Mouse (Mus musculus) forelimb bud, embryonic 11.5 days (tissue): ENCODE data around the gene Pik3ca.
"Not testable (repeated sequence)": the region's sequence is repeated elsewhere in the genome, so short reads cannot be mapped to it uniquely, and the experiment has no call there.

Source experiments
- DNase-seq: peaks from one replicate; pipeline ENCODE4 v3.0.0-alpha.2; 2012; ENCODE audit warnings: low read depth, low spot score

Pik3ca gene

DNA sequence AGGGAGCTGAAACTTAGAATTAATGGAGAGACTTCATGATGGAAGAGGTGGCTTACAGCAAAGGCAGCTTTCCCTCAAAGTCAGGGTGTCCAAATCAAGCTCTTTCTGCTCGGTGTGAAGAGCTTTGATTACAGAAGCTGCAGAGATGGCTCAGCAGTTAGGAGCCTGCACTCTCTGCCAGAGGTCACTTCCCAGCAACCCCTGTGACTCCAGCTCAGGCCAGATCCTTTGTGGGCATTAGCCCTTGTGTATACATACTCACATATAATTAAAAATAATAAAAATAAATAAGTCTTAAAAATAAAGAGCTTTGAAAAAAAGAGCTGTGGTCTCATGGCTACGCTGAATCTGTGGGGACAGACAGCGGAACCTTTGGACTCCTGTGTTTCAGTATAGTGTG is 4.1 kb downstream of the Pik3ca start:
- no peak for DNase-seq

DNA sequence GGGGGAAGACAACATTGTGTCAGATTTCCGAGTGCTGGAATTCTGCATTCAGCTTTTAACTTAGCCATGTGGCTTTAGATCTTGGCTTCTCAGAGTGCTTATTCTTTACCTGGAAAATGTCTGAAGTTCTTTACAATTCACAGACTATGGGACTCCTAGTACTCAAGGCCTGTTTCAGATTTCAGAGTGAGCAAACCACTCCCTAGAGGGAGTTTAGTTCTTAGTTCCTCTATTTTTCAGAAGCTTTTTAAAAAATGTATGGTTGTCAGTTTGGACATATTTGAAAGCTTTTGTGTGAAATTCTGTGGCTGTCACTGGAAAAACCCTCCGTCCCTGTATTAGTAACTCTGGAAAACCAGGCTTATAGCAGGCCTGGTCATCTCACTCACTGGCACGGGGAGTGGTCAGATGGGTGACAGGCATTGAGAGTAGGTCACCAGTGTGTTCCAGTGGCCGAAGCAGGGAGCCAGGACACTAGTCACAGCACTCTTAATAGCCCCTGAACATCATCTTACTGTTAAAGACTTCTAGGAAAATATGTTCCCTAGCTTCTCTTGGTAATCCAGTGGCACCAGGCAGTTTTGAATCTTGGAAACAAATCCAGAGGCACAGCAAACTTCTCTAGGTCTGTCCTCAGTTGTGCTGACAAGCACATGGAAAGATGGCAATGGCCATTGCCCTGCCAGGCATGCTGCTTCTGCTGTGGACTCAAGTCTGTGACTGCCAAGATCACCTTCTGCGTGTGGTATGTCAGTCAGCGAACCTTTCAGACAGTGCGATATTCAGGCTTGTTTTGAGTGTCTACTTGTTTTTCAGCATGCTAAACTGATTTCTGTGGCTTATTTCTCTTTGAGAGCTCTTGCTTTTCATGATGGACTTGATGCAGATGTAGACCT is 5.8 kb downstream of the Pik3ca start:
- no peak for DNase-seq

DNA sequence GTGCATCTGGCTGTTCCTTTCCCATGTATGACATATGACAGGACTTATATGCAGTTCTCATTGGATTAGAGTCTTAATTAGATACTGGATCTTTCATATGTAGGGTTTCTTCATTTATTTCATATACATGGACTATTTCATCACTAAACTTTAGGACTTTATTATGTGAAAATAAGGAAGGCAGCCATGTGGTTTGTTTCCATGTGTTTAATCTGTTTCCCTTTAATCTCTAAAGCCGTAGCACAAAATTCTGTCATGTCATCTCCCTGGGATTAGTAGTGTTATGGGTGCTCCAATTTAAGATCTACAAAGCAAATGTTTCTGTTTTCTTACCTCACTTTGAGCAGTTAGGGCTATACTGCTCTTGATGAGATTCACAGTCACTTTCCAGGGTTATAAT is 8.2 kb downstream of the Pik3ca start:
- DNase-seq: no peak

DNA sequence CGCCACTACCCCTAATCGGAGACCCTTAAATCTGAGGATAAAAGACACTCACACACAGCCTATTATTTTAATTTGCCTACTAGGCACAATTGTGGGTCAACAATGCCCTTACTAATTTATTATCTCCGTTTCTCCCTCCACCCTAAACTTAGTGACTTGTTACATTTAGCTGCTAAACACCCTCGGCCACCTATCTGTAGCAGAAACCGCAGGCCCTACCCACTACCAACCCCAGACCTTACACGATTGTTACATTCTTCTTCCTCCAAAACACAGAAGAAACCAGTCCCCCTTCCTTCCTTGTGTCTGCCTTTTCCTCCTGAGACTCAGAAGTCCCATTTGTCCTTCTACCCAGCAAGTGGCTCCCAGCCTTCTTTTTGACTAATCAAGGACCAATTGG is 9.3 kb downstream of the Pik3ca start:
- no peak for DNase-seq

DNA sequence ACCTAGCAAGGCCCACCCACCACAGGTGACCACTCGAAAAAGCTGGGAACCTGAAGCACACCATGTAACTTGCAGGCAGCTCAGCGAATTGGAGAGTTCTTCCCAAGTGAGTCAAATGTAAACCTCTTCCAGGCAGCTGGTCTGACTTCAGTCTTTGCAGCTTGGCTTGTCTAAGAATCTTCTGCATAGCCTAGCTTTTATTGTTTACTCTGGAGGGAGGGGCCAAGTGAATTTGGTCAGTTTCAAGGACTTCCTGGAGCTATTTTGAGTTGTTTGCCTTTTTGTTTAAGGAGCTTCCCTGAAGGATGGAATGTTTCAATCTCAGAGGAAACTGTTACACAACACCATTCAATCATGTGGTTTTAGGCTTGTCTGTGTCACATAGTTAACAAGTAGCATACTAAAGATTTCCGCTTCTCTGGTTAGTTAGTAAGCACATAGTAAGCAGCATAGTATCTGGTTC is 11.4 kb downstream of the Pik3ca start:
- DNase-seq: no peak

DNA sequence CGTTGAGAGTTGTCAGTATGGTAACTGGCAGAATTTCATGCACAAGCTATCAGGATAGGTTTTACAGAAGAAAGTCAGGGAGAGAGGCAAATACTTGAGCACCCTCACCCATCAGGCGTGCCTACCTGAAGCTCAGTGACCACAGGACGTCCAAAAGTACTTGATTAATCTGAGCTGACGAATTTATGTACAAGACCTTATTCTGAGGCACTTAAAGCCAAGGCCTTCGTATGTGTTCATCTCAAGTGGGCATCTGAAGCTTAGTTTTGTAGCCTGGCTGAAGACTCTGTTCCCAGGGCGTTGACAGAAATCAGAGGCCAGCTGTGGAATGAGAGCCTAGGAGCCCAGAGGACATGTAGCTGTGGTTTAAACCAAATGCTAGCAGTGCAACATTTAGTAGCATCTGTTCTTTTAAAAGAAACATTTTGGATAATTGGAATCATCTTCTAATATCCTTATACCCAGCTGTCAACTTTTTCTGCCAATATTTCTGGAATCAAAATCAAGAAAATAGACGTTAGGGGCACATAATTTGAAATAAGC is 15.1 kb downstream of the Pik3ca start:
- no peak for DNase-seq

DNA sequence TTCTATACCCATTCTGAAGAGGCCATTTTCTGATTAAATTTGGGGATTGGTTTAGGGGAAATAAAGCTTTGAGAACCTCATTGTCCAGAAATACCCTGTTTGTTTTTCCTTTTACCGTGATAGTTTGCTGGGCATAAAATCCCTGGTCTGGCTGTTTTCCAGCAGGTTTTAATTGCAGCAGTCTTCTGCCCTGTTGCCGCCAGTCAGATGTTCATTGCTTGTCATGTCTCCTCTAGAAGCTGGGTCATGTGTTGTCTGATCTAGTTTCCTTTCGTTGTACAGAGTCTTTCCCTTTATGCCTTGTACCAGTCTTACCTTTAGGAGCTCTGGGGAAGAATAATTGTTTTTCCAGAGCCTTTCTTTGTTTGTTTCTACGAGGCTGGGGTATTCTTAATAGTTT is 16.9 kb downstream of the Pik3ca start:
- no peak for DNase-seq

DNA sequence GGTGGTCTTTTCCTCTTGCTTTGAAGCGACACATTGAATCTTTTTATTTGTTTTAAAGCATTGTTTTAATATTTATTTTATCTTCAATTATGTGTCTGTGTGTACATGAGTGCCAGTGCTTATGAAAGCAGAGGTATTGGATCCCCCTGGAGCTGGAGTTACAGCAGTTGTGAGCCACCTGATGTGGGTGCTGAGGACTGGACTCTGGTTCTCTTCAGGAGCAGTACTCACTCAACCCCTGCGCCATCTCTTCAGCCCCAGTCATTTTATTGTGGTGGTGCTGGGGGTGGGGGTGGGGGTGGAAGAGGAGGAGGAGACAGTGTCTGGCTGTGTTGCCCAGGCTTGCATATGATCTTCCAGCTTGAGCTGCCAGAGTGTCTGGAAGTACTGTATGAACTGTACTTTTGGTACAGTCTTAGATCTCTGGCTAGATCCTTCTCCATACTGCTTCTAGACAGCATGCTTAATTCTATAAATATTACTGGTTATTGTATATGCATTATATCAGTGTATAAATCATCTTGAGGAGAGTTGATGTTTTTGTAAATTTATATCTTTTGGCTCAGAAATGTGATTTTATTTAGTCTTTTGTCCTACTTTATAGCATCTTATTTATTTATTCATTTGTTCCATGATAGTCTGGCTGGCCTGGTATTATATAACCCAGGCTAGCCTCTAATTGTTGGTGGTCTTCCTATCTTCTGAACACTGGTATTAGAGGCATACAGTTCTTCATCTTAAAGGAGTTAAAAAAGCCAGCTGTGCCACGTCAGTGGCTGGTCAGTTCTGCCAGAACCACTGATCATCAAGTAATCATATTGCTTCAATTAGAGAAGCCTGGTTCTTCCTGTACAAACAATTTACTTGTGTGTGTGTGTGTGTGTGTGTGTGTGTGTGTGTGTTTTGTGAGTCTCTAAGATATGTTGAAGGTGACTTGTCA is 18.2 kb downstream of the Pik3ca start:
- no peak for DNase-seq

DNA sequence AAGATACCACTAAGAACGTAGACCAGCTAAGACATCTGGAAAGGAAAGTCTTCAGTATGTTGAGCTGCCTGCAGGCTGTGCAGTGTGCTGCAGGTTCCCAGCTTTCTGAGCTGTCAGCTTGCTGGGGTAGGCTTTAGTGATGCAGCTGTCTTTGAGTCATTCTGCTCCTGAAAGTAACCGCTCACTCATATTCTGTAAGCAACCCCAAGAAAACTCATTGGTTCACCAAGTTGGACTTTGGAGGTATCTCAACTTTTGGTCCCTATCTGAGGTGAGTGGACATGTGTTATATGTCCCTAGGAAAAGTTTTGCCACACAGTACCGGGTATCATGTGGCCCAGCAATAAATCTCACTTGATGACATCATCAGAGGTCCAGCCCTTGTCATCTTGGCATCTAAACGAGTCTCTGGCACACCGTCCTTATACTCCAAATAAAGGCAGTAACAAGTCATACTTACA is 20.3 kb downstream of the Pik3ca start:
- DNase-seq: no peak

DNA sequence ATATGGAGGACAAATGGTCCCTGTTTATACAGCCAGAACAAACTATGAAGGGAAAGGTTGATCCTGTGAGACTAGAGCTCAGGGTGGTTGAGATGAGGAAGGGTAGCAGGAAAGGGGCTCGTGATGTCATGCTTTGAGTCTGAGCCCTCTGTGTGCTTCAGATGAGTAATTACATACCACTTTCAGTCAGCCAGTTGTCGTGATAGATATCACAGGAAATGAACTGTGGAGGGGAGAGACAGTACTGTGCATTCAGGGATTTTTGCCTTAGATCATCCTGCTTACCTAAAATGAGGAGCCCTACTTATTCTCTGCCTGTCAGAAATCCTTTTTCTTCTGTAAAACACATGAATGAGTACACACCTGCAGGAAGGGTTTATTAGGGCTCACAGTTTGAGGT is 22.4 kb downstream of the Pik3ca start:
- no peak for DNase-seq

DNA sequence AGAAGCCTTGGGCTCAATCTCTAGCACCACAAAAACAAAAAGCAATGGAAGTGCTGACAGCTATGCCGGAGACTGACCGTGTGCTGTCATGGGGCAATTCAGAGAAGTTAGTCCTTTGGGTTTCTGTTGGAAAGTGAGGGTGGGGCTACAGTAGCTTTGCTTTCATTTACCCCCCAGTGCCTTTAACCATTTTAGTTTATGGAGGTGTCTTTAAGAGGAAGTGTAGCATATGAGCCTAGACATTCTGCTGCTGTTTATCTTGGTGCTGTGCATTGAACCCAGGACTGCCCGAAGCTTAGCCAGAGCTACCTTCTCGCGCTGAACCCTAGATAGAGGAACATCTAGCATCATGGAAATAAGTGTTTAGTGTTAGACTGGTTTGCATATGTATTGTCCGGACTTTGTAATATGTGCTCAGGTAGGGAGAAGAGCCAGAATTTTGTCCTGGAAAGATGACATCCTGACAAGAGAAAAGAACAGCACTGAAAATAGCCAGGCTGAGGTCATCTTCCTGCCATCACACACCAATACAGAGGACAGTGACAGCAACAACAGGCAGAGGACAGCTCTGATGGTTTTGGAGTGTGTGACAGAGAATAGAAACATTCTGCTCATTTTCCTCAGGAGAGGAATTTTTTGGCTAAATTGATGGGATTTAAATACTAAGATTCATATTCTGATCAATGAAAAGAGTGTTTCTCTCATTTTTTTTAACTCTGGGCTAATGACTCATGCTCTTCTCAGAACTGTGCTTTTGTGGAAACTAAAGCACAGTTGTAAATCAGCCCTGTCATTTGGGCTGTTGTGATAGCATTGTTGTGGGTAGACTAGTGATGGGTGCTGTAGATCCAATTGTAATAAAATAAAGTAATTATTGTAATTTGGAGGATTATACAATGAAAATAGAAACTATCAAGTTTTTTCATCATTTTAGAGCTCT is 23.9 kb downstream of the Pik3ca start:
- DNase-seq: no peak

DNA sequence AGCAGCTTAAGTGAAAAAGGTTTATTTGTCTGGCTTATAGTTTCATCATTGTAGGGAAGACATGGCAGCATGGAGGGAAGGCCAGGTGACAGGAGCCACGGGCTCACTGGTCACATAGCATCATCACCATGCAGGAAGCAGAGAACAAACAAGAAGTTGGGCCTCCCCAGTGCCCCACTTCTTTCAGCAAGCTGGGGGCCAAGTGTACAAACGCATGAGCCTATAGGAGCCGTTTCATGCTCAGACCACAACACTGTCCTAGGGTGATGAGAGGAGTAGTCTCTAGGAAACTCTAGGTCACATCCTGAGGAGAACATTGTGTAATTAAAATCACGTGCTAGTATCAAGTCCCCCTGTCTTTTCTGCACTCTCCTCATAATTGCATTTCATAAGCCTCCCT is 30.2 kb downstream of the Pik3ca start:
- no peak for DNase-seq

DNA sequence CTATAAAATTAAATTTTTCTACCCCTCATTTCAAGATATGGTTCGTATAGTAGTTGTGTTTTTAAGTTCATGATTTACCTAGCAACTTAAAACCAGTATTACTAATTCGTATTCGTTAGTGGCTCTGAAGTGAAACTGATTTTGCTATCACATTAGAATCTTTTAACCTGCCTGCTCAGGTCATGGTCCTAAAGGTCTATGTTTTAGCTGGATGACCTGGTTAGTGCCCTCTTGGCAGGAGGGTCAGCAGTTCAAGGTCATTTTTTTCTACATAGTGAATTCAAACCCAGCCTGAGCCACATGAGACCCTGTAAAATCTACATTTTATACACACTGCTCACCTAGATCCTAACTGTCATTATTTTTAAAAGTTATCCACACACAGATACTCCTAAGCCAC is 30.9 kb downstream of the Pik3ca start:
- no peak for DNase-seq

DNA sequence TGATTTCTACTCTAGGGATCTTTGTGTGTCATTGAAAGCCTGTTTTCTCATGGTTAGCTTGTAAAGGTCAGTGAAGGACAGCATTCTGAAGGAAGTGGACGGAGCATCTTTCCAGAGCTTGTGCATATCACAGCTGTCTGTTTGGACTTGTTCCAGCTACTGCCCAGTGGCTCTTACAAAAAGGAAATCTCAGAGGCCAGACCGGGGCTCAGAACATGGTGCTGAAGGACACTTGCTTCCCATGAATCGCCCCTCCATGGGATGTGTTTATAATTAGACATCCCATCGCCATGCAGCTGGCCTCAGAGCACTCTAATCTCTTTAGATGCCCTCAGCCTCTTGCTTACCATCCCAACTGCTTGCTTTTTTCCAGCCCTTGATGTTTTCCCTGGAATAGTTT is 31.4 kb downstream of the Pik3ca start:
- DNase-seq: no peak

DNA sequence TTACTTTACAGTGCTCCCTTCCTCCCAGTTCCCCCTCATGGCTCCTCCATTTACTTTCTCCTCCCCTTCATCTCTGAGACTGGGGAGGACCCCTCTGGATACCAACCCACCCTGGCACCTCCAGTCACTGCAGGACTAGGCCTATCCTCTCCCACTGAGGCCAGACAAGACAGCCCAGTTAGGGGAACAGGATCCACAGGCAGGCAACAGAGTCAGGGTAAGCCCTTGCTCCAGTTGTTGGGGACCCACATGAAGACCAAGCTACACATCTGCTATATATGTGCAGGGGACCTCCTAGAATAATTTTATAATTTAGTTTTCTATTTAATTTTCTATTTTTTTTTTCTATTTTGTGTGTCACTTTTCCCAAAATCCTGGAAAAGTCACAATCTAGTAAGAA is 31.9 kb downstream of the Pik3ca start:
- not testable (repeated sequence) for DNase-seq

DNA sequence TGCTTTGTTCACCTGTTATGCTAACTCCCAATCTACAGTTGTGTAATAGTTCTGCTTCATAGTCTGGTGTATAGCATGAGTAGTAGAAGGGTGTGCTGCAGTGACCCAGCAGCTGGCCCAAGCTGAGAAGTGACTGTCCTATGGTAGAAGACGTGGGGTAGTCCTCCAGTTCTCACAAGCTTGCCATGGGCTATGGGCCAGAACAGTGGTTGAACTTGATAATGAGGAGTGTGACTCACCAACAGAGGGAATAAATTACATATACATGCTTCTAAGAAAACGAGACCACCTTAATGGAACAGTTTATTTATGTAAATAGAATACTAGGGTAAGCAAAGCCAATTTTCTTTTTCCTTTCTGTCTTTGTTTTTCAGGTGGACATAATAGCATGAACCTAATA is 32.9 kb downstream of the Pik3ca start:
- no peak for DNase-seq

DNA sequence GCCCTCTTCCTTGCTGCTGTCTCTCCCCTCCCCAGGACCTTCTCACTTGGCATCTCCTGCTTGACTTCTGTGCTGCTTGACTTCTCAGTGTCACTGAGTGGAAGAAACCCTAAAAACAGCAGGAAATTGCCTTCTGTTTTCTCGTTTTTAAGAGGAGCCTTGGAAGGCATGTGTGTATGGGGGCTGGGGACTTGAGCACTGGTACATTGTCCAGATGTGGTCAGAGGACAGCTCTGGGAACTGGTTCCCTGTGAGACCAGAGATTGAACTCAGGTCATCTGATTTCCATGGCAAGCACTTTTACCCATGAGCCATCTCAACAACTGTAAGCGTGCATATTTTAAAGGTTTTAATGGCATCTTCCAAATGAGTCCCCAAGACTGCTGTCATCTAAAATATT is 36.5 kb downstream of the Pik3ca start:
- DNase-seq: no peak

DNA sequence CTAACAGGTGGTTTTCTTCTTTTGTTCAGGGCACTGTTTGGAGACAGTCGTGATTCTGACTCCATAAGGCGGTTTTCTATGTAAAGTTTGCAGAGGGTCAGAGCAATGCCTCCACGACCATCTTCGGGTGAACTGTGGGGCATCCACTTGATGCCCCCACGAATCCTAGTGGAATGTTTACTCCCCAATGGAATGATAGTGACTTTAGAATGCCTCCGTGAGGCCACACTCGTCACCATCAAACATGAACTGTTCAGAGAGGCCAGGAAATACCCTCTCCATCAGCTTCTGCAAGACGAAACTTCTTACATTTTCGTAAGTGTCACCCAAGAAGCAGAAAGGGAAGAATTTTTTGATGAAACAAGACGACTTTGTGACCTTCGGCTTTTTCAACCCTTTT is 38.6 kb downstream of the Pik3ca start:
- DNase-seq: no peak

DNA sequence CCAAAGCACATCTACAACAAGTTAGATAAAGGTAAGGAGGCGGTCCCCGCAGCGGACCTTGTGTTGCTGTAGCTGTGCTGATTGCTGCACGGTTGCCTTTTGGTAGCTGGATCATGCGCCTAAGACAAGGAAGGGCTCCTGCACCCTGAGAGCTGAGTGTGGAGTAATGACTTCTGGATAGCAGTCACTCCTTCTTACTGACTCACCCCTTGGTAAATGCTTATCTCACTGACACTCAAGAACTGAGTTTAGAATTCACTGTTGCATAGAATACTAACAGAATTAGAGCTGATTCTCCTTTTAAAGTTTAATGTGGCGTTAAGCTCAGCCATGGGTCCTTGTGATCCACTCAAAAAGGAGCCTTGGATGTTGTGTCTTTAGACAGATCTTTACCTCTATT is 39.8 kb downstream of the Pik3ca start:
- no peak for DNase-seq

DNA sequence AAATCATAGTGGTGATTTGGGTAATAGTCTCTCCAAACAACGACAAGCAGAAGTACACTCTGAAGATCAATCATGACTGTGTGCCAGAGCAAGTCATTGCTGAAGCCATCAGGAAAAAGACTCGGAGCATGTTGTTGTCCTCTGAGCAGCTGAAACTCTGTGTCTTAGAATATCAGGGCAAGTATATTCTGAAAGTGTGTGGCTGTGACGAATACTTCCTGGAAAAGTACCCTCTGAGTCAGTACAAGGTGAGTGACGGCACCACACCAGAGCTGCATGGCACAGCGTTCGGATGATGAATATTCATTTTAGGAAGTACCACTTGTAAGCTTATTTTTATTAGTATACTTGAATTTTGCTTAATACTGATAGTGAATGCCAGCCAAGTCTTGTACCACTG is 40.3 kb downstream of the Pik3ca start:
- no peak for DNase-seq

DNA sequence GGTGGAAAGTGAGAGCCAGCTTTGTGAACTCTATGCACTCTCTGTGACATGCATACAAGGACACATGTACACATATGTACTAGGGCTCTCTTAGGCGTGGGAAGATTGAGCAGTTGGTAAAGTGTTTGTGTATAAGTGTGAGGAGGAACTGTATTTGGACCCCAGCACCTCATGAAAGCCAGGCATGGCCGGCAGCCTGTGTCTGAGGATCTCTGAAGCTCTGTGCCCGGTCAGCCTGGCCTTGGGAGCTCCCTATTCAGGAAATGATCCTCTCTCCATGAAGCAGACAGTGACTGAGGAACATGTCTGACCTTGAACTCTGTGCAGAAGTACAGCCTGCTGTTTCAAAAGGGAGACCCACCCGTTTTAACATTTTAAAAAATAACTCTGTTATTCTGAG is 41.2 kb downstream of the Pik3ca start:
- DNase-seq: no peak
